Mouse (Mus musculus) midbrain, postnatal 0 days (tissue): ENCODE data around the gene Ank2. TPM values are rescaled to one million over a fixed set of nuclear protein-coding genes. Genes with fewer than 3 reads are reported as not detected.
A peak's percentile ranks its signal among the peaks of the same experiment; 100 is the strongest.

Experiments
- ATAC-seq: fragments of 200-750 bp; cut with Nextera tagmentation; 2 replicates; pipeline ENCODE4 v1.8.0; 2017; ENCODE audit warnings: moderate number of reproducible peaks, mild to moderate bottlenecking, moderate TSS enrichment, moderate library complexity; ENCODE audit not compliant: low FRiP score
- DNase-seq: peaks from one replicate; pipeline ENCODE4 v3.0.0-alpha.2; 2015; ENCODE audit warnings: low spot score
- H3K27ac ChIP-seq: fragments of 300-500 bp; sonication (generic); 2 replicates; pipeline ENCODE4 v1.5.1; 2014; ENCODE audit warnings: low read depth, mild to moderate bottlenecking, low read length, mixed read lengths
- H3K27me3 ChIP-seq: fragments of 300-500 bp; sonication (generic); 2 replicates; pipeline ENCODE4 v1.6.1; 2014; ENCODE audit warnings: low read length, control low read depth, mixed read lengths; ENCODE audit not compliant: insufficient read depth
- H3K36me3 ChIP-seq: fragments of 300-500 bp; sonication (generic); 2 replicates; pipeline ENCODE4 v1.6.1; 2014; ENCODE audit warnings: low read length, control low read depth, mixed read lengths; ENCODE audit not compliant: insufficient read depth
- H3K4me1 ChIP-seq: fragments of 300-500 bp; sonication (generic); 2 replicates; pipeline ENCODE4 v1.6.1; 2014; ENCODE audit warnings: mild to moderate bottlenecking, control low read depth, antibody characterized with exemption, low read length, mixed read lengths; ENCODE audit not compliant: insufficient read depth
- H3K4me2 ChIP-seq: fragments of 300-500 bp; sonication (generic); 2 replicates; pipeline ENCODE4 v1.6.1; 2014; ENCODE audit warnings: low read depth, mild to moderate bottlenecking, low read length, mixed read lengths; ENCODE audit not compliant: poor library complexity, severe bottlenecking
- H3K4me3 ChIP-seq: fragments of 300-500 bp; sonication (generic); 2 replicates; pipeline ENCODE4 v1.5.1; 2014; ENCODE audit warnings: low read depth, mild to moderate bottlenecking, low read length, moderate library complexity
- H3K9ac ChIP-seq: fragments of 300-500 bp; sonication (generic); replicated peaks from 2 replicates; pipeline ENCODE4 v1.6.1; 2014; ENCODE audit warnings: mild to moderate bottlenecking, low read length, moderate library complexity, mixed read lengths; ENCODE audit not compliant: poor library complexity, severe bottlenecking
- H3K9me3 ChIP-seq: fragments of 300-500 bp; sonication (generic); 2 replicates; pipeline ENCODE4 v1.6.1; 2016; ENCODE audit warnings: low read length, control low read depth
- CTCF ChIP-seq: IDR thresholded peaks from 2 replicates; pipeline ENCODE4 v1.5.1; 2016; ENCODE audit warnings: antibody characterized with exemption, mild to moderate bottlenecking
- WGBS: fragments of 180-500 bp; shearing (Covaris S2); extraction: QIAGEN DNeasy Blood & Tissue Kit; methylation state at CpG from one replicate; pipeline ENCODE4 v1.1.7; 2014; 5-methylcytosine and 5-hydroxymethylcytosine counted together
- polyA plus RNA-seq: library from polyadenylated mRNA; unstranded; fragments of >200 nt; fragmentation: Nextera tagmentation; extraction: Ambion mirVana; gene quantifications from 2 replicates; pipeline ENCODE4 v1.2.1, GENCODE M21; 2015
- total RNA-seq: library from RNA; depleted of rRNA; stranded (reverse); fragments of >200 nt; gene quantifications from 2 replicates; pipeline ENCODE4 v1.2.3, GENCODE M21; 2014

The Ank2 gene
- total and polyA plus RNA-seq, 2 experiments from 2014 or later = 200 to 623 TPM

DNA sequence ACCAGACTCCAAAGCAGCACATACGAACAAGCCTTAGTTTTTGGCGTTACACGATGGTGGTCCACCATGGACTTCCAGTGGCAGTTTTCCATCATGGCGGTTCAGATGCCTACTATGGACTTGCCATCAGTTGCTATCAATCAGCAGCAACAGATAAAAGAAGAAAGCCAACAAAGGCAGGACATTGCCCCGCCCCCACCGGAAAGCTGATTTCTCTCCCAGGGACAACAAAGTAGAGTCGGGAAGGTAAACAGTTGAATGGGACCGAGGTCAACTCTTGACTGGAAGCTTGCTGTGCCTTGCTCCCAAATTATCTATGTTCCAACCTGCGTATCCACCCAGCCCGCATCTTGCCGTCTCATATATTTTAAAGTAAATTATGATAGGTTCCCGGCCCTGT is 328.9 kb downstream of the Ank2 start:
- H3K27me3 ChIP-seq = no peaks in the 10 kb centered on the region
- no peak for TF ChIP-seq CTCF
- H3K9ac ChIP-seq = no peak overlapping the region
- no peaks in the 10 kb centered on the region for H3K4me1 ChIP-seq
- no peak overlapping the region for H3K27ac ChIP-seq
- H3K4me2 ChIP-seq = no peak overlapping the region
- H3K36me3 ChIP-seq = no peaks in the 10 kb centered on the region
- H3K9me3 ChIP-seq = no peaks in the 10 kb centered on the region
- DNase-seq (no peak), ATAC-seq (no peak)
- WGBS = 93% methylated on average over 12 of the region's 12 CpGs
- no peak overlapping the region for H3K4me3 ChIP-seq

DNA sequence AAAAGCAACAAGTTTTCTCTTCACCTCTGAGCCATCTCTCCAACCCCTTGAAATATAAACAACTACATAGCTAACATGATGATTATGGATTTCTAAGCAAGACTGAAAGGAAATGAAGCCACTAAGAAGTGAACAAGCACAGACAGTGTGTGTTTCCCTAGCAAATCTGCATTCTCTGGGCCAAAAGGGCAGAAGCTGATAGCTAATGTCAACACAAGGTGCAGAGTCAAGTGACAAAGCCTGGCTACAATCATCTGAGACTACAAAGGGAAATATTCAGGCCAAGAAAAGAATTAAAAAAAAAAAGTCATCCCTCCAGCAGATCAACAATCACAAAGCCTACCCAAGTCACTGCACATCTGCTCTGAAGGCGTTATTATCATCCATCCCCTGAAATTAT is 330.0 kb downstream of the Ank2 start:
- no peak for ATAC-seq
- 94% methylated on average over 1 of the region's 1 CpGs for WGBS
- DNase-seq = no peak
- no peaks in the 10 kb centered on the region for H3K36me3 ChIP-seq
- no peak overlapping the region for H3K27ac ChIP-seq
- H3K4me2 ChIP-seq = no peak overlapping the region
- H3K4me3 ChIP-seq = no peak overlapping the region
- H3K9ac ChIP-seq = no peak overlapping the region
- H3K27me3 ChIP-seq = no peaks in the 10 kb centered on the region
- no peak for TF ChIP-seq CTCF
- no peaks in the 10 kb centered on the region for H3K9me3 ChIP-seq
- H3K4me1 ChIP-seq = no peaks in the 10 kb centered on the region

DNA sequence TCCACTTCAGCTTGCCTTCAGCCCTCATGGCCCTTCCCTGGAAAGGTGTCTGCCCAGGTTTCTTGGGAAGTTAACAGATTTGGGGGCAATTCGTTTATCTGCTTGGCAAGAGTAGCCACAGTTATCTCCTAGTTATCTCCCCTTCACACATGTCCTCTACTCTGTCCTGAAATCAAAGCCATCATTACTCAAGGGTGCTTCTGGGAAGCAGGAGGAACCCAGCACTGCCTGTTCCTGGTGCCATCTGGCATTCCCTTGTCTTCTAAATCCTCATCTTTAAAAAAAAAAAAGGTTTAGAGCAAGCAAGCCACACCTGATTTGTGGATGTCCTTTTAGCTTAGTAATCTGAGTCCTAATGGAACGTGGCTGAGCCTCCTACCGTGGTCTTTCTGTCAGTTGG is 335.4 kb downstream of the Ank2 start:
- no peak overlapping the region for H3K9ac ChIP-seq
- H3K27ac ChIP-seq = no peak overlapping the region
- 54% methylated on average over 3 of the region's 3 CpGs for WGBS
- H3K4me3 ChIP-seq = no peak overlapping the region
- no peaks in the 10 kb centered on the region for H3K27me3 ChIP-seq
- no peaks in the 10 kb centered on the region for H3K9me3 ChIP-seq
- DNase-seq (no peak), ATAC-seq (no peak)
- no peaks in the 10 kb centered on the region for H3K4me1 ChIP-seq
- H3K4me2 ChIP-seq = no peak overlapping the region
- H3K36me3 ChIP-seq = no peaks in the 10 kb centered on the region
- no peak for TF ChIP-seq CTCF

DNA sequence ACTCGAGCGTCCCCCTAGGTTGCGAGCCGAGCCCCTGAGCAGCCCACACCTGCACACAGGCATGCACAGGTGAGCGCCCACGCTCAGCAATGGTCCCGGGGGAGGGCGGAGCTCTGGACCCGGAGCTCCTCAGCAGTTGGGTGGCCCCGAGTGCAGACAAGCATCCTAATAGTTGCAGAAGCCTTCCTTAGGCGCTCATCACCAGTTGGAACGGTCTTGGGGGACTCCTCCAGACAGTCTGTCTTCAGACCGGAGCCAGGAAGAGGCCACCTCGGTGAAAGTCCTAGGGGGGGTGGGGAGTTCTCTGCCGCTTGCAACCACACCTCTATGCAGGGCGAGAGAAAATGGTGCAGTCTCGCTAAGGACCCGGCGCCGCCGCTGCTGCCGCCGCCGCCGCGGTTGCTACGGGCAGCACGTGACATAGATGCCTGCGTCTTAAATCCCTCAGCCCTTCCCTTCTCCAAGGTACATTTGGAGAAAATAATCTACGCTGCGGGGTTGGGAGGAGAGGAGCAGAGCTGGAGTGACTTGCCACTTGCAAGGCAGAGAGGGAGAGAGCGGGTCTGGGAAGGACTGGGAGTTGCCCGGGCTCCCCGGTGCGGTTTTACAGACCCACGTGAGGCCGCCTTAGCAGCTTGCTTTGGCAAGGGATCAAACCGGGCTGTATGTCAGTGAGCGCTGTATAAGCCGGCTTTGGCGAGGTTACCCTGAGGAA is 337.0 kb downstream of the Ank2 start:
- ATAC-seq (peak; percentile 87), DNase-seq (peak; percentile 87)
- Histone ChIP-seq H3K27ac (peak overlapping the region; percentile 84), H3K9ac (peak overlapping the region; percentile 68), H3K4me3 (peak overlapping the region; percentile 61), H3K9me3 (no peaks in the 10 kb centered on the region), H3K27me3 (no peaks in the 10 kb centered on the region), H3K4me2 (peak overlapping the region; percentile 98), H3K36me3 (no peaks in the 10 kb centered on the region), H3K4me1 (no peaks in the 10 kb centered on the region)
- under 1% methylated on average over 41 of the region's 41 CpGs for WGBS
- no peak for TF ChIP-seq CTCF

DNA sequence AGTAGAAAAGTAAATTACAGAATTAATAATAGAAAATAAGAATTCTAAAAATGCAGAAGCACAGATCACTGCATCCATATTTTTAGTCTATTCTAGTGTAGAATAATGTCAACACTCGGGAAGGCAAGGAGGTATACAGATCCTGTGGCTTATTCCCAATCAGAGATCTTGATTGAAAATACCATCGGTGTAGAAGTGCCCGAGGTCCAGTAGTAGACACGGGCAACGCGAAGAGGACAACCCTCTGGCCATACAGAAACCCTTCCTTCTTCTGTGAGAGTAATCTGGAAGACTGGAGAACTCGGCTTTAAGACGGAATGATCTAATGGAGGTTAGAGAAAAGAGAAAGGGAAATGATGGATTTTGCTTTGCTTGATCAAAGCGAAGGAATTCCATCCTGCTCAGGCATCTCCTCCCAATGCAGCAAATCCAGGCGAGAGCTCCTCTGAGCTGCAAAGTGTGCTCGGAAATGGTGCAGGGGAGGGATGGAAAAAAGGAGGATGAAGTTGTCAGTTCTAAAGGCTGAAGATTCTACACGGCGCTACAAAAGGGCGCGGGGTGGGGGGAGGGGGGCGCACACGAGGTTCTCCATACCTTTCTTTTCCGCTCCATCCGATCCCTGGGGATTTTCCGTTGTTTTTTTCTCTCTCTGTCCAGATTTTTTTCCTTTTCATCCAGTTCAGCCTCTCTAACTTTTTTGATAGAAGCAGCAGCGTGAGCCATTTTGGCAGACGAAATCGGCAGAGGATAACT is 337.9 kb downstream of the Ank2 start:
- peak overlapping the region; percentile 84 for H3K27ac ChIP-seq
- no peak for TF ChIP-seq CTCF
- no peaks in the 10 kb centered on the region for H3K9me3 ChIP-seq
- peak overlapping the region; percentile 68 for H3K9ac ChIP-seq
- ATAC-seq (peak; percentile 47), DNase-seq (peak; percentile 32)
- H3K4me1 ChIP-seq = no peaks in the 10 kb centered on the region
- peak overlapping the region; percentile 61 for H3K4me3 ChIP-seq
- H3K36me3 ChIP-seq = no peaks in the 10 kb centered on the region
- no peaks in the 10 kb centered on the region for H3K27me3 ChIP-seq
- H3K4me2 ChIP-seq = peak overlapping the region; percentile 98
- WGBS = 6% methylated on average over 23 of the region's 23 CpGs

DNA sequence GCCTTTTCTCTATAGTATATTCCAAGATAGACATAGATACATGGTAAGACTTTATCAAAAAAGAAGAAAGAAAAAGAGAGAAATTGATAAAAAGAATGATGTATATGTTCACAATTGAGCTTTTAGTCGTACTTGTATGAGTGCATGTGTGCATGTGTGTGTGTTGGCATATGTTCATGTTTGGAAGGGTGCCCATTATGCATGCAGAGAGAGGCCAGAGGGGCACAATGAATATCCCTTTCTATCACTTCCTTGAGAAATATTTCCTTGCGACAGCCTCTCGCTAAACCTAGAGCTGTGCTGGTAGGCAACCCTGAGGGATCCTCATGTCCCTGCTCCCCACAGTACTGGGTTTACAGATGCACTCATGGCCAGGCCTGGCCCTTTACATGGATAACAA is 341.4 kb downstream of the Ank2 start:
- no peaks in the 10 kb centered on the region for H3K9me3 ChIP-seq
- H3K27me3 ChIP-seq = no peaks in the 10 kb centered on the region
- H3K9ac ChIP-seq = no peak overlapping the region
- H3K36me3 ChIP-seq = no peaks in the 10 kb centered on the region
- H3K4me3 ChIP-seq = no peak overlapping the region
- no peak for TF ChIP-seq CTCF
- DNase-seq (no peak), ATAC-seq (no peak)
- no peak overlapping the region for H3K27ac ChIP-seq
- no peaks in the 10 kb centered on the region for H3K4me1 ChIP-seq
- WGBS = 83% methylated on average over 3 of the region's 3 CpGs
- H3K4me2 ChIP-seq = no peak overlapping the region
